In genomic region chr8:87230096-87230495, GRCm38 (mm10) we compare ENCODE assay signal across 22 mouse cellular contexts.
DNase-seq lines count a peak whose midpoint lies in the region; ATAC-seq and TF ChIP-seq lines count a peak whose summit lies in the region.
"Had no signal": no experiment of that assay in that cellular context is flagged by ENCODE, and none has a peak within 500 bp of the region (broad histone marks: within the 10 kb centered on the region; RNA-seq: fewer than 3 reads in every experiment).

No protein-coding gene starts in this region.

- H3K36me3 ChIP-seq in hindbrain, postnatal 0 days (ENCODE audit: insufficient read depth, low read length) = no peaks in the 10 kb centered on the region
- H3K36me3 ChIP-seq in hindbrain, embryonic 13.5 days = no peaks in the 10 kb centered on the region
- H3K36me3 ChIP-seq: embryonic facial prominence, embryonic 12.5 days; embryonic facial prominence, embryonic 15.5 days; intestine, embryonic 15.5 days had no signal

- DNase-seq in cerebellum, adult 11-12 months = peak; percentile 69
- DNase-seq in cerebellum, adult 8-10 months = no peak
- peak; percentile 69 for DNase-seq in cerebellum, adult 9-11 months
- no peak for DNase-seq in hindbrain, postnatal 0 days (ENCODE audit: low spot score)
- peak; percentile 34 for DNase-seq in thymus, postnatal 0 days (ENCODE audit: low spot score)
- no peak for DNase-seq in thymus, postnatal 4 days
- DNase-seq: adrenal gland, adult 8-10 months; adrenal gland, postnatal 25 days; cerebellum, adult 11 months; forebrain, postnatal 0 days; gastrocnemius, adult 2 months; gastrocnemius, postnatal 14 days; kidney, adult 11 months had no signal

- no peaks in the 10 kb centered on the region for H3K27me3 ChIP-seq in hindbrain, postnatal 0 days (ENCODE audit: insufficient read depth, low read length)
- peaks cover 20% of the 10 kb centered on the region for H3K27me3 ChIP-seq in hindbrain, embryonic 13.5 days
- H3K27me3 ChIP-seq: embryonic facial prominence, embryonic 15.5 days; intestine, embryonic 15.5 days had no signal

- H3K4me2 ChIP-seq in hindbrain, postnatal 0 days (ENCODE audit: low read depth, low read length) = no peak overlapping the region
- H3K4me2 ChIP-seq in hindbrain, embryonic 13.5 days = no peak overlapping the region
- H3K4me2 ChIP-seq: embryonic facial prominence, embryonic 12.5 days; embryonic facial prominence, embryonic 15.5 days; heart, embryonic 11.5 days; hindbrain, embryonic 14.5 days; intestine, embryonic 15.5 days had no signal

- H3K27ac ChIP-seq in hindbrain, postnatal 0 days = 0 out of 2 replicates have a peak overlapping the region, but pooled peaks have one; percentile 15
- H3K27ac ChIP-seq in hindbrain, embryonic 13.5 days = no peak overlapping the region
- H3K27ac ChIP-seq: embryonic facial prominence, embryonic 12.5 days; embryonic facial prominence, embryonic 15.5 days; gastrocnemius, adult 2 months; hindbrain, embryonic 14.5 days; intestine, embryonic 15.5 days had no signal

- no peak for TF ChIP-seq CTCF in hindbrain, postnatal 0 days (IDR thresholded peaks at IDR 0.05; ENCODE audit: low read depth)

- H3K4me1 ChIP-seq in hindbrain, postnatal 0 days (ENCODE audit: insufficient read depth, low read length) = peaks cover 8% of the 10 kb centered on the region; the same call in 1 of the 2 replicates
- peaks cover 57% of the 10 kb centered on the region for H3K4me1 ChIP-seq in hindbrain, embryonic 13.5 days (replicated peaks)
- H3K4me1 ChIP-seq: intestine, embryonic 15.5 days had no signal

- H3K9ac ChIP-seq in hindbrain, postnatal 0 days (replicated peaks; ENCODE audit: low read length) = no peak overlapping the region
- H3K9ac ChIP-seq in hindbrain, embryonic 13.5 days = no peak overlapping the region
- H3K9ac ChIP-seq: embryonic facial prominence, embryonic 12.5 days; embryonic facial prominence, embryonic 15.5 days; forebrain, postnatal 0 days; hindbrain, embryonic 14.5 days; intestine, embryonic 15.5 days had no signal

- ATAC-seq in cerebellum, adult (ENCODE audit: insufficient number of reproducible peaks, low FRiP score, low TSS enrichment) = no peak
- ATAC-seq in hindbrain, postnatal 0 days = no peak
- ATAC-seq in hindbrain, embryonic 13.5 days (ENCODE audit: low FRiP score) = no peak
- ATAC-seq: activated CD4-positive, CD25-positive, alpha-beta regulatory T cell, adult 4 months; forebrain, embryonic 14.5 days; forebrain, postnatal 0 days; intestine, embryonic 15.5 days had no signal

- no peak overlapping the region for H3K4me3 ChIP-seq in hindbrain, postnatal 0 days (ENCODE audit: low read length)
- H3K4me3 ChIP-seq in hindbrain, embryonic 13.5 days = no peak overlapping the region
- H3K4me3 ChIP-seq: embryonic facial prominence, embryonic 12.5 days; embryonic facial prominence, embryonic 15.5 days; gastrocnemius, adult 2 months; intestine, embryonic 15.5 days had no signal

- H3K9me3 ChIP-seq in hindbrain, postnatal 0 days (ENCODE audit: low read length) = no peaks in the 10 kb centered on the region
- no peaks in the 10 kb centered on the region for H3K9me3 ChIP-seq in hindbrain, embryonic 13.5 days
- H3K9me3 ChIP-seq: embryonic facial prominence, embryonic 12.5 days; embryonic facial prominence, embryonic 15.5 days; intestine, embryonic 15.5 days had no signal

- 67% methylated on average over 4 of the region's 4 CpGs for WGBS in hindbrain, postnatal 0 days
- 84% methylated on average over 4 of the region's 4 CpGs for WGBS in hindbrain, embryonic 13.5 days

Comparison
In these comparisons a context has a peak if more than half of its experiments do, and no peak if none do; other contexts are left out.
1. DNase-seq: peak in cerebellum, adult 11-12 months (single experiment), cerebellum, adult 9-11 months (single experiment) and thymus, postnatal 0 days (single experiment); none in cerebellum, adult 8-10 months (single experiment), hindbrain, postnatal 0 days (single experiment) and thymus, postnatal 4 days (single experiment).